Mouse (Mus musculus) bone marrow, adult 2 months (tissue): ENCODE measurements around the gene Hsd3b7.
A peak's percentile ranks its signal among the peaks of the same experiment; 100 is the strongest.

Source experiments
- CTCF ChIP-seq: fragments of 200-500 bp; IDR thresholded peaks from 2 replicates; pipeline ENCODE4 v1.5.1; 2011; ENCODE audit warnings: low read length, control low read depth; ENCODE audit not compliant: control insufficient read depth, insufficient read depth
- POLR2A ChIP-seq: fragments of 200-500 bp; IDR thresholded peaks from 2 replicates; pipeline ENCODE4 v1.6.1; 2011; ENCODE audit warnings: low read depth, mild to moderate bottlenecking, control low read depth, low read length, borderline replicate concordance; ENCODE audit not compliant: control insufficient read depth

GRCm38 (mm10) chr7:127768346-127768996 is 31.9 kb upstream of the Hsd3b7 start:
- TF ChIP-seq CTCF (0 out of 2 replicates have a peak, but pooled peaks have one; percentile 11), POLR2A (no peak)
